Comparison of ENCODE assay signal across 9 mouse cellular contexts in genomic region chr2:140500951-140501350, GRCm38 (mm10).
A peak's percentile ranks its signal among the peaks of the same experiment; 100 is the strongest.
DNase-seq lines count a peak whose midpoint lies in the region; TF ChIP-seq lines count a peak whose summit lies in the region.
"Had no signal": no experiment of that assay in that cellular context is flagged by ENCODE, and none has a peak within 500 bp of the region (broad histone marks: within the 10 kb centered on the region; RNA-seq: fewer than 3 reads in every experiment).

No protein-coding gene starts in this region.

- intact Hi-C loops in gastrocnemius, adult 2 months (cut with DNase I) = no loop called here
- intact Hi-C loops in gastrocnemius, postnatal 14 days (cut with DNase I; ENCODE audit: low total_unique reads) = no loop called here

- TF ChIP-seq CTCF in gastrocnemius, adult 2 months (IDR thresholded peaks at IDR 0.05) = peak; percentile 46

- no peak overlapping the region for H3K27ac ChIP-seq in gastrocnemius, adult 2 months

- DNase-seq in gastrocnemius, adult 2 months = peak; percentile 32
- DNase-seq in gastrocnemius, postnatal 25 days = no peak
- DNase-seq in cerebellum, postnatal 25 days = peak; percentile 72 to 77
- peak; percentile 5 for DNase-seq in gastrocnemius, postnatal 14 days
- DNase-seq in layer of hippocampus, adult 11-12 months (ENCODE audit: low spot score) = peak; percentile 71
- peak; percentile 8 to 24 for DNase-seq in lung, adult 18-20 months
- peak; percentile 49 for DNase-seq in ovary, postnatal 14 days (ENCODE audit: low spot score)
- DNase-seq in B cell, adult 2 months = no peak

- no peak overlapping the region for H3K4me3 ChIP-seq in gastrocnemius, adult 2 months
- H3K4me3 ChIP-seq: erythroblast, embryonic 14.5 days had no signal

Comparison
In these comparisons a context has a peak if more than half of its experiments do, and no peak if none do; other contexts are left out.
1. DNase-seq: peak in gastrocnemius, adult 2 months (single experiment), cerebellum, postnatal 25 days (2 of 2), gastrocnemius, postnatal 14 days (single experiment), layer of hippocampus, adult 11-12 months (single experiment), lung, adult 18-20 months (2 of 2) and ovary, postnatal 14 days (single experiment); none in gastrocnemius, postnatal 25 days (single experiment) and B cell, adult 2 months (0 of 2).